Mouse (Mus musculus): ENCODE data around the gene Arhgef10l. TPM values are rescaled to one million over a fixed set of nuclear protein-coding genes. Genes with fewer than 3 reads are reported as not detected.

The Arhgef10l gene
- polyA plus RNA-seq, 1 experiment: 34.7 TPM

- Histone ChIP-seq H3K4me2 (ENCODE audit: low read depth) (no peak overlapping the region), H3K79me2 (ENCODE audit: control insufficient read depth, insufficient read depth) (no peaks in the 10 kb centered on the region), H3K4me3 (no peak overlapping the region), H3K27me3 (ENCODE audit: control insufficient read depth, insufficient read depth, insufficient read length) (no peaks in the 10 kb centered on the region), H3ac (ENCODE audit: control insufficient read depth, insufficient read length) (no peak overlapping the region), H3K36me3 (ENCODE audit: control insufficient read depth, insufficient read depth) (peaks cover 18% of the 10 kb centered on the region)
- TF ChIP-seq CEBPB (IDR thresholded peaks at IDR 0.05; ENCODE audit: insufficient read depth, poor library complexity, severe bottlenecking): no peak
- TF ChIP-seq REST (IDR thresholded peaks at IDR 0.05; ENCODE audit: insufficient read depth, insufficient read length): no peak
- TF ChIP-seq MYOG (IDR thresholded peaks at IDR 0.05; ENCODE audit: control insufficient read depth in 1 of 3, insufficient read depth in 1 of 3, insufficient read length in 2 of 3, low read depth in 2 of 3): no peak
- TF ChIP-seq POLR2A (IDR thresholded peaks at IDR 0.05; ENCODE audit: insufficient read length, low read depth): no peak
- TF ChIP-seq MYOD1 (IDR thresholded peaks at IDR 0.05; ENCODE audit: control insufficient read depth in 1 of 3, insufficient read length in 2 of 3, low read depth in 2 of 3): no peak
- TF ChIP-seq TCF3 (IDR thresholded peaks at IDR 0.05; ENCODE audit: insufficient read length, low read depth): no peak
- TF ChIP-seq SRF (IDR thresholded peaks at IDR 0.05; ENCODE audit: control insufficient read depth, insufficient read length, low read depth): no peak
- no peak for TF ChIP-seq TCF12 (IDR thresholded peaks at IDR 0.05; ENCODE audit: insufficient read depth, poor library complexity, severe bottlenecking)
- no peak for TF ChIP-seq POLR2AphosphoS2 (IDR thresholded peaks at IDR 0.05; ENCODE audit: insufficient read length, low read depth)
- TF ChIP-seq E2F4 (IDR thresholded peaks at IDR 0.05; ENCODE audit: insufficient read depth): no peak
- no peak for TF ChIP-seq USF1 (IDR thresholded peaks at IDR 0.05; ENCODE audit: low read depth)
- no peak for TF ChIP-seq MAX (IDR thresholded peaks at IDR 0.05; ENCODE audit: low read depth)
These were observed 142.9 kb downstream of the Arhgef10l start for GRCm38 (mm10) chr4:140522873-140523272.

- Histone ChIP-seq H3ac (ENCODE audit: control insufficient read depth, insufficient read length) (no peak overlapping the region), H3K27me3 (ENCODE audit: control insufficient read depth, insufficient read depth, insufficient read length) (no peaks in the 10 kb centered on the region), H3K79me2 (ENCODE audit: control insufficient read depth, insufficient read depth) (no peaks in the 10 kb centered on the region), H3K4me2 (ENCODE audit: low read depth) (no peak overlapping the region), H3K4me3 (no peak overlapping the region), H3K36me3 (ENCODE audit: control insufficient read depth, insufficient read depth) (peaks cover 12% of the 10 kb centered on the region)
- TF ChIP-seq TCF3 (IDR thresholded peaks at IDR 0.05; ENCODE audit: insufficient read length, low read depth) (no peak), USF1 (IDR thresholded peaks at IDR 0.05; ENCODE audit: low read depth) (no peak), POLR2AphosphoS2 (IDR thresholded peaks at IDR 0.05; ENCODE audit: insufficient read length, low read depth) (no peak), TCF12 (IDR thresholded peaks at IDR 0.05; ENCODE audit: insufficient read depth, poor library complexity, severe bottlenecking) (no peak), CEBPB (IDR thresholded peaks at IDR 0.05; ENCODE audit: insufficient read depth, poor library complexity, severe bottlenecking) (no peak), MYOG (IDR thresholded peaks at IDR 0.05; ENCODE audit: control insufficient read depth in 1 of 3, insufficient read depth in 1 of 3, insufficient read length in 2 of 3, low read depth in 2 of 3) (no peak), E2F4 (IDR thresholded peaks at IDR 0.05; ENCODE audit: insufficient read depth) (no peak), REST (IDR thresholded peaks at IDR 0.05; ENCODE audit: insufficient read depth, insufficient read length) (no peak), SRF (IDR thresholded peaks at IDR 0.05; ENCODE audit: control insufficient read depth, insufficient read length, low read depth) (no peak), MYOD1 (IDR thresholded peaks at IDR 0.05; ENCODE audit: control insufficient read depth in 1 of 3, insufficient read length in 2 of 3, low read depth in 2 of 3) (no peak), POLR2A (IDR thresholded peaks at IDR 0.05; ENCODE audit: insufficient read length, low read depth) (no peak), MAX (IDR thresholded peaks at IDR 0.05; ENCODE audit: low read depth) (no peak)
These were observed 145.1 kb downstream of the Arhgef10l start for GRCm38 (mm10) chr4:140520719-140521118.

- Histone ChIP-seq H3K4me3 (no peak overlapping the region), H3K27me3 (ENCODE audit: control insufficient read depth, insufficient read depth, insufficient read length) (no peaks in the 10 kb centered on the region), H3K4me2 (ENCODE audit: low read depth) (no peak overlapping the region), H3K79me2 (ENCODE audit: control insufficient read depth, insufficient read depth) (no peaks in the 10 kb centered on the region), H3K36me3 (ENCODE audit: control insufficient read depth, insufficient read depth) (peaks cover 7% of the 10 kb centered on the region), H3ac (ENCODE audit: control insufficient read depth, insufficient read length) (no peak overlapping the region)
- TF ChIP-seq MYOG (IDR thresholded peaks at IDR 0.05; ENCODE audit: control insufficient read depth in 1 of 3, insufficient read depth in 1 of 3, insufficient read length in 2 of 3, low read depth in 2 of 3) (no peak), USF1 (IDR thresholded peaks at IDR 0.05; ENCODE audit: low read depth) (no peak), POLR2AphosphoS2 (IDR thresholded peaks at IDR 0.05; ENCODE audit: insufficient read length, low read depth) (no peak), CEBPB (IDR thresholded peaks at IDR 0.05; ENCODE audit: insufficient read depth, poor library complexity, severe bottlenecking) (no peak), SRF (IDR thresholded peaks at IDR 0.05; ENCODE audit: control insufficient read depth, insufficient read length, low read depth) (no peak), TCF3 (IDR thresholded peaks at IDR 0.05; ENCODE audit: insufficient read length, low read depth) (no peak), MAX (IDR thresholded peaks at IDR 0.05; ENCODE audit: low read depth) (no peak), TCF12 (IDR thresholded peaks at IDR 0.05; ENCODE audit: insufficient read depth, poor library complexity, severe bottlenecking) (no peak), POLR2A (IDR thresholded peaks at IDR 0.05; ENCODE audit: insufficient read length, low read depth) (no peak), MYOD1 (IDR thresholded peaks at IDR 0.05; ENCODE audit: control insufficient read depth in 1 of 3, insufficient read length in 2 of 3, low read depth in 2 of 3) (no peak), REST (IDR thresholded peaks at IDR 0.05; ENCODE audit: insufficient read depth, insufficient read length) (no peak), E2F4 (IDR thresholded peaks at IDR 0.05; ENCODE audit: insufficient read depth) (no peak)
These were observed 152.0 kb downstream of the Arhgef10l start for GRCm38 (mm10) chr4:140513797-140514196.

- Histone ChIP-seq H3K27me3 (ENCODE audit: control insufficient read depth, insufficient read depth, insufficient read length) (no peaks in the 10 kb centered on the region), H3K36me3 (ENCODE audit: control insufficient read depth, insufficient read depth) (no peaks in the 10 kb centered on the region), H3K4me3 (no peak overlapping the region), H3K79me2 (ENCODE audit: control insufficient read depth, insufficient read depth) (no peaks in the 10 kb centered on the region), H3ac (ENCODE audit: control insufficient read depth, insufficient read length) (no peak overlapping the region), H3K4me2 (ENCODE audit: low read depth) (no peak overlapping the region)
- TF ChIP-seq POLR2A (IDR thresholded peaks at IDR 0.05; ENCODE audit: insufficient read length, low read depth): no peak
- TF ChIP-seq TCF12 (IDR thresholded peaks at IDR 0.05; ENCODE audit: insufficient read depth, poor library complexity, severe bottlenecking): no peak
- TF ChIP-seq SRF (IDR thresholded peaks at IDR 0.05; ENCODE audit: control insufficient read depth, insufficient read length, low read depth): no peak
- TF ChIP-seq POLR2AphosphoS2 (IDR thresholded peaks at IDR 0.05; ENCODE audit: insufficient read length, low read depth): no peak
- no peak for TF ChIP-seq USF1 (IDR thresholded peaks at IDR 0.05; ENCODE audit: low read depth)
- no peak for TF ChIP-seq E2F4 (IDR thresholded peaks at IDR 0.05; ENCODE audit: insufficient read depth)
- no peak for TF ChIP-seq CEBPB (IDR thresholded peaks at IDR 0.05; ENCODE audit: insufficient read depth, poor library complexity, severe bottlenecking)
- TF ChIP-seq MYOD1 (IDR thresholded peaks at IDR 0.05; ENCODE audit: control insufficient read depth in 1 of 3, insufficient read length in 2 of 3, low read depth in 2 of 3): no peak
- no peak for TF ChIP-seq TCF3 (IDR thresholded peaks at IDR 0.05; ENCODE audit: insufficient read length, low read depth)
- TF ChIP-seq REST (IDR thresholded peaks at IDR 0.05; ENCODE audit: insufficient read depth, insufficient read length): no peak
- TF ChIP-seq MAX (IDR thresholded peaks at IDR 0.05; ENCODE audit: low read depth): no peak
These were observed 156.0 kb downstream of the Arhgef10l start for GRCm38 (mm10) chr4:140509856-140510255.
